Mouse (Mus musculus): ENCODE measurements at regions not wholly inside any gene's neighbourhood (a gene's known extent, or its start where the extent isn't known, plus 50 kb on each side); places are given as distances from the start of the nearest gene placed in this dataset.

GRCm38 (mm10) chr4:47671362-47671761 lies 196.9 kb downstream of the Sec61b start:
- no peaks in the 10 kb centered on the region for H3K36me3 ChIP-seq (ENCODE audit: insufficient read depth, low read length)
- 92% methylated on average over 5 of the region's 5 CpGs for WGBS
- no peak for ATAC-seq (replicated peaks; ENCODE audit: low FRiP score, low read depth)

GRCm38 (mm10) chr4:47681141-47681540 lies 206.7 kb downstream of the Sec61b start:
- 89% methylated on average over 4 of the region's 4 CpGs for WGBS
- Histone ChIP-seq H3K27ac (no peak overlapping the region), H3K4me2 (ENCODE audit: low read length) (no peak overlapping the region), H3K36me3 (ENCODE audit: insufficient read depth, low read length) (no peaks in the 10 kb centered on the region), H3K4me3 (replicated peaks; ENCODE audit: low read depth, low read length) (no peak overlapping the region), H3K9me3 (replicated peaks; ENCODE audit: low read length) (no peaks in the 10 kb centered on the region), H3K27me3 (ENCODE audit: insufficient read depth, low read length) (no peaks in the 10 kb centered on the region), H3K4me1 (replicated peaks; ENCODE audit: insufficient read depth, low read length) (no peaks in the 10 kb centered on the region), H3K9ac (ENCODE audit: low read depth, low read length) (no peak overlapping the region)
- DNase-seq (ENCODE audit: low spot score) (no peak), ATAC-seq (replicated peaks; ENCODE audit: low FRiP score, low read depth) (no peak)
- no peak for TF ChIP-seq CTCF (IDR thresholded peaks at IDR 0.05; ENCODE audit: low read depth)

More at GRCm38 (mm10) chr4:47671362-47671761, 196.9 kb downstream of the Sec61b start:
- no peak for DNase-seq (ENCODE audit: low spot score)
- Histone ChIP-seq H3K27ac (no peak overlapping the region), H3K4me1 (replicated peaks; ENCODE audit: insufficient read depth, low read length) (no peaks in the 10 kb centered on the region), H3K9ac (ENCODE audit: low read depth, low read length) (no peak overlapping the region), H3K9me3 (replicated peaks; ENCODE audit: low read length) (no peaks in the 10 kb centered on the region), H3K4me3 (replicated peaks; ENCODE audit: low read depth, low read length) (no peak overlapping the region), H3K27me3 (ENCODE audit: insufficient read depth, low read length) (no peaks in the 10 kb centered on the region), H3K4me2 (ENCODE audit: low read length) (no peak overlapping the region)
- no peak for TF ChIP-seq CTCF (IDR thresholded peaks at IDR 0.05; ENCODE audit: low read depth)

- Histone ChIP-seq H3K9ac (ENCODE audit: low read depth, low read length) (no peak overlapping the region), H3K4me1 (replicated peaks; ENCODE audit: insufficient read depth, low read length) (no peaks in the 10 kb centered on the region), H3K27ac (no peak overlapping the region), H3K9me3 (replicated peaks; ENCODE audit: low read length) (no peaks in the 10 kb centered on the region), H3K4me3 (replicated peaks; ENCODE audit: low read depth, low read length) (no peak overlapping the region), H3K36me3 (ENCODE audit: insufficient read depth, low read length) (no peaks in the 10 kb centered on the region), H3K4me2 (ENCODE audit: low read length) (no peak overlapping the region), H3K27me3 (ENCODE audit: insufficient read depth, low read length) (no peaks in the 10 kb centered on the region)
- TF ChIP-seq CTCF (IDR thresholded peaks at IDR 0.05; ENCODE audit: low read depth): no peak
- DNase-seq (ENCODE audit: low spot score): no peak
- WGBS: 83% methylated on average over 2 of the region's 2 CpGs
- no peak for ATAC-seq (replicated peaks; ENCODE audit: low FRiP score, low read depth)
Observed at GRCm38 (mm10) chr4:47691207-47691606, 216.7 kb downstream of the Sec61b start.

- no peak for TF ChIP-seq CTCF (IDR thresholded peaks at IDR 0.05; ENCODE audit: low read depth)
- no peaks in the 10 kb centered on the region for H3K36me3 ChIP-seq (ENCODE audit: insufficient read depth, low read length)
- DNase-seq (ENCODE audit: low spot score) (no peak), ATAC-seq (replicated peaks; ENCODE audit: low FRiP score, low read depth) (no peak)
- H3K4me2 ChIP-seq (ENCODE audit: low read length): no peak overlapping the region
- no peaks in the 10 kb centered on the region for H3K4me1 ChIP-seq (replicated peaks; ENCODE audit: insufficient read depth, low read length)
- no peak overlapping the region for H3K27ac ChIP-seq
- no peaks in the 10 kb centered on the region for H3K27me3 ChIP-seq (ENCODE audit: insufficient read depth, low read length)
- H3K4me3 ChIP-seq (replicated peaks; ENCODE audit: low read depth, low read length): no peak overlapping the region
- H3K9me3 ChIP-seq (replicated peaks; ENCODE audit: low read length): no peaks in the 10 kb centered on the region
- no peak overlapping the region for H3K9ac ChIP-seq (ENCODE audit: low read depth, low read length)
Observed at GRCm38 (mm10) chr4:47692654-47693053, 218.2 kb downstream of the Sec61b start.

GRCm38 (mm10) chr4:47693221-47693620 lies 218.8 kb downstream of the Sec61b start:
- ATAC-seq (replicated peaks; ENCODE audit: low FRiP score, low read depth) (no peak), DNase-seq (ENCODE audit: low spot score) (no peak)
- no peaks in the 10 kb centered on the region for H3K27me3 ChIP-seq (ENCODE audit: insufficient read depth, low read length)
- H3K9me3 ChIP-seq (replicated peaks; ENCODE audit: low read length): no peaks in the 10 kb centered on the region
- no peaks in the 10 kb centered on the region for H3K36me3 ChIP-seq (ENCODE audit: insufficient read depth, low read length)
- H3K4me2 ChIP-seq (ENCODE audit: low read length): no peak overlapping the region
- WGBS: 78% methylated on average over 12 of the region's 12 CpGs
- no peak overlapping the region for H3K4me3 ChIP-seq (replicated peaks; ENCODE audit: low read depth, low read length)
- no peaks in the 10 kb centered on the region for H3K4me1 ChIP-seq (replicated peaks; ENCODE audit: insufficient read depth, low read length)
- no peak overlapping the region for H3K9ac ChIP-seq (ENCODE audit: low read depth, low read length)
- TF ChIP-seq CTCF (IDR thresholded peaks at IDR 0.05; ENCODE audit: low read depth): no peak
- no peak overlapping the region for H3K27ac ChIP-seq

- Histone ChIP-seq H3K36me3 (ENCODE audit: insufficient read depth, low read length) (no peaks in the 10 kb centered on the region), H3K4me3 (replicated peaks; ENCODE audit: low read depth, low read length) (no peak overlapping the region), H3K4me2 (ENCODE audit: low read length) (no peak overlapping the region), H3K4me1 (replicated peaks; ENCODE audit: insufficient read depth, low read length) (no peaks in the 10 kb centered on the region), H3K9ac (ENCODE audit: low read depth, low read length) (no peak overlapping the region), H3K27me3 (ENCODE audit: insufficient read depth, low read length) (no peaks in the 10 kb centered on the region), H3K27ac (no peak overlapping the region), H3K9me3 (replicated peaks; ENCODE audit: low read length) (no peaks in the 10 kb centered on the region)
- no peak for TF ChIP-seq CTCF (IDR thresholded peaks at IDR 0.05; ENCODE audit: low read depth)
- 90% methylated on average over 4 of the region's 4 CpGs for WGBS
- DNase-seq (ENCODE audit: low spot score): no peak
- ATAC-seq (replicated peaks; ENCODE audit: low FRiP score, low read depth): no peak
Observed at GRCm38 (mm10) chr4:47697071-47697470, 222.6 kb downstream of the Sec61b start.

GRCm38 (mm10) chr4:47698514-47698913 lies 224.1 kb downstream of the Sec61b start:
- TF ChIP-seq CTCF (IDR thresholded peaks at IDR 0.05; ENCODE audit: low read depth): no peak
- Histone ChIP-seq H3K9ac (ENCODE audit: low read depth, low read length) (no peak overlapping the region), H3K27me3 (ENCODE audit: insufficient read depth, low read length) (no peaks in the 10 kb centered on the region), H3K4me2 (ENCODE audit: low read length) (no peak overlapping the region), H3K27ac (no peak overlapping the region), H3K9me3 (replicated peaks; ENCODE audit: low read length) (no peaks in the 10 kb centered on the region), H3K4me3 (replicated peaks; ENCODE audit: low read depth, low read length) (no peak overlapping the region), H3K36me3 (ENCODE audit: insufficient read depth, low read length) (no peaks in the 10 kb centered on the region), H3K4me1 (replicated peaks; ENCODE audit: insufficient read depth, low read length) (no peaks in the 10 kb centered on the region)
- WGBS: 46% methylated on average over 4 of the region's 4 CpGs
- DNase-seq (ENCODE audit: low spot score) (peak; percentile 9), ATAC-seq (replicated peaks; ENCODE audit: low FRiP score, low read depth) (no peak)

Data from kidney, postnatal 0 days (tissue).